Mouse (Mus musculus) forebrain, postnatal 0 days (tissue): Measurements from ENCODE around the gene Cyb561d2. TPM values are rescaled to one million over a fixed set of nuclear protein-coding genes. Genes with fewer than 3 reads are reported as not detected.

Experiments used
- ATAC-seq: fragments of 200-750 bp; cut with Nextera tagmentation; 2 replicates; pipeline ENCODE4 v1.8.0; 2017; ENCODE audit warnings: mild to moderate bottlenecking, moderate library complexity
- DNase-seq: peaks from one replicate; pipeline ENCODE4 v3.0.0-alpha.2; 2015
- H3K27ac ChIP-seq: fragments of 300-500 bp; sonication (generic); 2 replicates; pipeline ENCODE4 v1.5.1; 2014; ENCODE audit warnings: low read depth, mild to moderate bottlenecking, antibody characterized with exemption, low read length, moderate library complexity, mixed read lengths
- H3K27me3 ChIP-seq: fragments of 300-500 bp; sonication (generic); 2 replicates; pipeline ENCODE4 v1.6.1; 2014; ENCODE audit warnings: mild to moderate bottlenecking, low read length, mixed read lengths; ENCODE audit not compliant: insufficient read depth
- H3K36me3 ChIP-seq: fragments of 300-500 bp; sonication (generic); 2 replicates; pipeline ENCODE4 v1.6.1; 2014; ENCODE audit warnings: mild to moderate bottlenecking, moderate library complexity; ENCODE audit not compliant: insufficient read depth
- H3K4me1 ChIP-seq: fragments of 300-500 bp; sonication (generic); 2 replicates; pipeline ENCODE4 v1.6.1; 2014; ENCODE audit warnings: antibody characterized with exemption; ENCODE audit not compliant: insufficient read depth
- H3K4me2 ChIP-seq: fragments of 300-500 bp; sonication (generic); 2 replicates; pipeline ENCODE4 v1.6.1; 2014; ENCODE audit warnings: low read depth, mild to moderate bottlenecking, moderate library complexity
- H3K4me3 ChIP-seq: fragments of 300-500 bp; sonication (generic); 2 replicates; pipeline ENCODE4 v1.5.1; 2014; ENCODE audit warnings: low read depth, low read length, mixed read lengths
- H3K9ac ChIP-seq: fragments of 300-500 bp; sonication (generic); 2 replicates; pipeline ENCODE4 v1.6.1; 2014; ENCODE audit warnings: mild to moderate bottlenecking
- H3K9me3 ChIP-seq: fragments of 300-500 bp; sonication (generic); 2 replicates; pipeline ENCODE4 v1.6.1; 2016; ENCODE audit warnings: low read length
- CTCF ChIP-seq: sonication (generic); IDR thresholded peaks from 2 replicates; pipeline ENCODE4 v1.5.1; 2016; ENCODE audit warnings: antibody characterized with exemption, control low read depth, low read depth
- WGBS: fragments of 180-500 bp; shearing (Covaris S2); extraction: QIAGEN DNeasy Blood & Tissue Kit; methylation state at CpG from one replicate; pipeline ENCODE4 v1.1.7; 2014; 5-methylcytosine and 5-hydroxymethylcytosine counted together
- polyA plus RNA-seq: library from polyadenylated mRNA; unstranded; fragments of >200 nt; fragmentation: Nextera tagmentation; extraction: Ambion mirVana; gene quantifications from 2 replicates; pipeline ENCODE4 v1.2.1, GENCODE M21; 2015
- total RNA-seq: library from RNA; depleted of rRNA; stranded (reverse); fragments of >200 nt; gene quantifications from 2 replicates; pipeline ENCODE4 v1.2.3, GENCODE M21; 2014

Cyb561d2 gene
- total and polyA plus RNA-seq, 2 experiments from 2014 or later, result 36.0 to 47.0 TPM

GRCm38 (mm10) chr9:107544196-107544700 lies 2.3 kb upstream of the Cyb561d2 start:
- peaks cover 20% of the 10 kb centered on the region; the same call in 1 of the 2 replicates for H3K4me1 ChIP-seq
- no peak overlapping the region for H3K4me3 ChIP-seq
- DNase-seq (no peak), ATAC-seq (no peak)
- no peaks in the 10 kb centered on the region for H3K27me3 ChIP-seq
- H3K9me3 ChIP-seq, result no peaks in the 10 kb centered on the region
- 95% methylated on average over 17 of the region's 17 CpGs for WGBS
- peaks cover 27% of the 10 kb centered on the region for H3K36me3 ChIP-seq
- H3K9ac ChIP-seq, result no peak overlapping the region
- H3K27ac ChIP-seq, result no peak overlapping the region
- no peak for TF ChIP-seq CTCF
- no peak overlapping the region for H3K4me2 ChIP-seq

DNA sequence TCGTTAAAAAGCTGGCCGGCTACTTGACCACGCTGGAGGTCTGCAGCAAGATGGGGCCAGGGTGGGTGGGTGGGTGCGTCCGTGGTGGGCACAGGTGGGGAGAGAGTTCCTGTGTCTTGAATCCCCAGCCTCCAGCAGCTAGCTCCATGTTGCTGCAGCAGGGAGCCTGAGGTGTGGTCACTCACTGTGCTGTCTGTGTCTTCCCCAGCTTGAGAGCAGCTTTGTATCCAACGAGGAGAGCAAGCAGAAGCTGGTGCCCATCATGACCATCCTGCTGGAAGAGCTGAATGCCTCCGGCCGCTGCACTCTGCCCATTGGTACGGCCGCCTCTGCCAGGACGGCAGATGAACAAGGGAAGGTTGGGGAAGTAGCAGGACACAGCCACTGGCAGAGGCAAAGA lies 1.3 kb upstream of the Cyb561d2 start:
- WGBS, result 89% methylated on average over 11 of the region's 11 CpGs
- no peak overlapping the region for H3K9ac ChIP-seq

GRCm38 (mm10) chr9:107542721-107543120 lies 728 bp upstream of the Cyb561d2 start:
- peaks cover 20% of the 10 kb centered on the region; the same call in 1 of the 2 replicates for H3K4me1 ChIP-seq
- WGBS, result 60% methylated on average over 8 of the region's 8 CpGs
- no peaks in the 10 kb centered on the region for H3K9me3 ChIP-seq
- H3K4me2 ChIP-seq, result peak overlapping the region; percentile 68
- no peaks in the 10 kb centered on the region for H3K27me3 ChIP-seq
- peaks cover 42% of the 10 kb centered on the region for H3K36me3 ChIP-seq
- TF ChIP-seq CTCF, result no peak
- DNase-seq (no peak), ATAC-seq (no peak)
- peak overlapping the region; percentile 62; the same call in 1 of the 2 replicates for H3K9ac ChIP-seq
- H3K27ac ChIP-seq, result no peak overlapping the region
- H3K4me3 ChIP-seq, result peak overlapping the region; percentile 65

More for the DNA sequence above, 1.3 kb upstream of the Cyb561d2 start:
- Histone ChIP-seq H3K36me3 (peaks cover 36% of the 10 kb centered on the region), H3K4me1 (peaks cover 20% of the 10 kb centered on the region; the same call in 1 of the 2 replicates), H3K4me2 (no peak overlapping the region), H3K27ac (no peak overlapping the region), H3K4me3 (no peak overlapping the region), H3K27me3 (no peaks in the 10 kb centered on the region), H3K9me3 (no peaks in the 10 kb centered on the region)
- no peak for TF ChIP-seq CTCF
- ATAC-seq, result no peak
- DNase-seq, result no peak

DNA sequence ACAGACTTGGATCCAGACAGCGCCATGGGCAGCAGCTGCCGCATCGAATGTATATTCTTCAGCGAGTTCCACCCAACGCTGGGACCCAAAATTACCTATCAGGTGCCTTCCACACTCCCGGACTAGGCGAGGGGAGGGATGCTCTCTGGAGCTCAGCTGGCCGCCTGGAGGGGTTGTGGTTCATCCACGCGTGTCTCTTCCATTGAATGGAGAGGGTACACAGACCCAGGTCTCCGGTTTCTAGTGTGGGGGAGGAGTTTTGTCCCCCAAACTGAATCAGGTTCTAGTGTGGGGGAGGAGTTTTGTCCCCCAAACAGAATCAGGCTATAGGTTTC lies 326 bp upstream of the Cyb561d2 start:
- H3K4me1 ChIP-seq, result peaks cover 22% of the 10 kb centered on the region; the same call in 1 of the 2 replicates
- peak overlapping the region; percentile 68 for H3K4me2 ChIP-seq
- peak overlapping the region; percentile 54; the same call in 1 of the 2 replicates for H3K27ac ChIP-seq
- no peaks in the 10 kb centered on the region for H3K9me3 ChIP-seq
- H3K36me3 ChIP-seq, result peaks cover 45% of the 10 kb centered on the region
- DNase-seq, result no peak
- H3K4me3 ChIP-seq, result peak overlapping the region; percentile 65
- no peak for TF ChIP-seq CTCF
- WGBS, result under 1% methylated on average over 11 of the region's 11 CpGs
- no peak for ATAC-seq
- H3K27me3 ChIP-seq, result no peaks in the 10 kb centered on the region
- H3K9ac ChIP-seq, result peak overlapping the region; percentile 62

DNA sequence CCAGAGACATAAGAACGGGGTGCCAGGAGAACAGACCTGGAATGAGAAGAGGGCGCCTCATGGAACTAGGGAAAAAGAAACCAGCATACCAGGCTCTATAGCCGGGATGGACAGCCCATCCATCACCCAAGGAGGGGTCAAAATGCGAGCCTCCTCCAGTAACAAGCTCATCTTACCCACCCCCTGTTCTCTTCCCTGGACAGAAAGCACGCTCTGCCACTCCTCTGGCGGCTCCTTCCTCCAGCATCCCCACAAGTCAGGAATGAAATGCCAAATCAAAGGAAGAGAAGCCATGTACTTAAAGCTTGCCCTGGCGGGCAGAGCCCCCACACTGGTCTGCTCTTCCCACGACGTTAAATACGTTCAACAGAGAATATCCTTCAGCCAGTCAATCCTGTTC lies 988 bp downstream of the Cyb561d2 start:
- Histone ChIP-seq H3K4me3 (peak overlapping the region; percentile 65), H3K4me1 (peaks cover 28% of the 10 kb centered on the region), H3K9me3 (no peaks in the 10 kb centered on the region), H3K36me3 (peaks cover 46% of the 10 kb centered on the region), H3K27me3 (no peaks in the 10 kb centered on the region), H3K4me2 (peak overlapping the region; percentile 68), H3K27ac (peak overlapping the region; percentile 30; the same call in 1 of the 2 replicates), H3K9ac (peak overlapping the region; percentile 62)
- no peak for ATAC-seq
- DNase-seq, result no peak
- TF ChIP-seq CTCF, result no peak
- 45% methylated on average over 10 of the region's 10 CpGs for whole genome bisulfite sequencing

GRCm38 (mm10) chr9:107540420-107540819 lies 1.6 kb downstream of the Cyb561d2 start:
- no peak for TF ChIP-seq CTCF
- no peak overlapping the region for H3K4me2 ChIP-seq
- no peak for ATAC-seq
- no peak overlapping the region for H3K4me3 ChIP-seq
- H3K9ac ChIP-seq, result no peak overlapping the region
- H3K27ac ChIP-seq, result no peak overlapping the region
- peaks cover 34% of the 10 kb centered on the region for H3K4me1 ChIP-seq
- WGBS, result 76% methylated on average over 4 of the region's 4 CpGs
- no peaks in the 10 kb centered on the region for H3K9me3 ChIP-seq
- peaks cover 46% of the 10 kb centered on the region for H3K36me3 ChIP-seq
- no peaks in the 10 kb centered on the region for H3K27me3 ChIP-seq
- no peak for DNase-seq

DNA sequence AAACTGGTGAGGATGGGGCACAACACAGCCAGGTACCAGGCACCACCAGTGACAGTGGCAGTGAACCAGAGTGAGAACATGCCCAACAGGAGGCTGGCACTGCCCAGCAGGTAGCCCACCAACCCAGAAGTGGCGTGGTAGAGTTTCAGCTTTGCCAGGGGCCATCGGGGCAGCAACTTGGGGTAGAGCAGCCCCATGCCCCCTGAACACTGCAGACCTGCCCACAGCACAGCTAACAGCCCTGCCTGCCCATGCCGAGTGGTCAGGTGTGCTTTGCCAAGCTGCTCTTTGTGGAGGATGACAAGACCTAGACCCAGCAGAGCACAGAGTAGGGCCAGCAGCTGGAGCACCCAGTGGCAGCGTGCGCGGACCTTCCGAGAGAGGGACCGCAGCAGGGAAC lies 2.1 kb downstream of the Cyb561d2 start:
- no peak for ATAC-seq
- peaks cover 36% of the 10 kb centered on the region for H3K4me1 ChIP-seq
- TF ChIP-seq CTCF, result no peak
- no peaks in the 10 kb centered on the region for H3K27me3 ChIP-seq
- no peak overlapping the region for H3K4me3 ChIP-seq
- H3K36me3 ChIP-seq, result peaks cover 42% of the 10 kb centered on the region
- H3K4me2 ChIP-seq, result no peak overlapping the region
- DNase-seq, result no peak
- no peak overlapping the region for H3K9ac ChIP-seq
- 96% methylated on average over 8 of the region's 8 CpGs for WGBS
- H3K27ac ChIP-seq, result no peak overlapping the region
- H3K9me3 ChIP-seq, result no peaks in the 10 kb centered on the region

GRCm38 (mm10) chr9:107538711-107539110 lies 3.3 kb downstream of the Cyb561d2 start:
- Histone ChIP-seq H3K9ac (no peak overlapping the region), H3K4me2 (no peak overlapping the region), H3K4me1 (peaks cover 36% of the 10 kb centered on the region), H3K36me3 (peaks cover 32% of the 10 kb centered on the region), H3K27ac (no peak overlapping the region), H3K4me3 (no peak overlapping the region), H3K27me3 (no peaks in the 10 kb centered on the region), H3K9me3 (no peaks in the 10 kb centered on the region)
- DNase-seq (no peak), ATAC-seq (no peak)
- TF ChIP-seq CTCF, result no peak
- 95% methylated on average over 3 of the region's 3 CpGs for WGBS
